Mouse (Mus musculus): Measurements from ENCODE around the gene Edar.
A peak's percentile ranks its signal among the peaks of the same experiment; 100 is the strongest.
"Not testable (repeated sequence)": the region's sequence is repeated elsewhere in the genome, so short reads cannot be mapped to it uniquely, and the experiment has no call there.

The Edar gene

GRCm38 (mm10) chr10:58675533-58675932 is at the start of gene Edar:
Edar (minus strand) TSS chr10:58675654.
- peak; percentile 91 for DNase-seq

DNA sequence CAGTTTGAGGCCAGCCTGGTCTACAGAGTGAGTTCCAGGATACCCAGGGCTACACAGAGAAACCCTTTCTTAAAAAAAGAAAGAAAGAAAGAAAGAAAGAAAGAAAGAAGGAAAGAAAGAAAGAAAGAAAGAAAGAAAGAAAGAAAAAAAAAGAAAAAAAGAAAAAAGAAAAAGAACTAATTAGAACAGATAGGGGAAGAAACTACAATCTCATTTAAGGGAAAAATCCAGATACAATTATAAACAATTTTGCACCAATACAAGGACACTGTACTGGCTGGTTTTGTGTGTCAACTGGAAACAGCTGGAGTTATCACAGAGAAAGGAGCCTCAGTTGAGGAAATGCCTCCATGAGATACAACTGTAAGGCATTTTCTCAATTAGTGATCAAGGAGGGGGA is 42.7 kb upstream of the Edar start, which contains the start of gene Gm17542:
Gene Gm17542 (minus strand): TSS at position 101 of the 400 bp plus-strand sequence.
- not testable (repeated sequence) for DNase-seq

GRCm38 (mm10) chr10:58714789-58715148 is 39.3 kb upstream of the Edar start:
- DNase-seq = no peak

- peak; percentile 6 for DNase-seq
Measured at GRCm38 (mm10) chr10:58713855-58714788, 38.7 kb upstream of the Edar start.

GRCm38 (mm10) chr10:58713225-58713624 is 37.8 kb upstream of the Edar start:
- DNase-seq = no peak

DNA sequence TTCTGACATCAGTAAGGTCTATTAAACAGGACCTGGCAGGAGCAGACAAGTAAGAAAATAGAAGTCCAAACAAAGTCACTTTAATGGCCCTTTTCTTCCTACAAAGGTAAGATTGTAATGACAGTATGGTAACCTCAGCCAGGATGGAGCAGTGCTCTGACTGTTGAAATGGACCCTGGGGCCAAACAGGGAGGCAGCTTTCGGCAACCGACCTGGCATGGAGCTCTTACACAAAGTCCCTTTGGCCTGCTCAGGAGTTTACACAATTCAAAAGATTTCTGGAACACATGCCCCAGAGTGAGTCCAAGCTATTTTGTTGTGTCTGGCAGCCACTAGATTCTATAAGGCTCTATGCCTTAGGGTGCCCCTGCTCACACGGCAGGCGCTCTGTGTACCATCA is 33.6 kb upstream of the Edar start:
- no peak for DNase-seq

DNA sequence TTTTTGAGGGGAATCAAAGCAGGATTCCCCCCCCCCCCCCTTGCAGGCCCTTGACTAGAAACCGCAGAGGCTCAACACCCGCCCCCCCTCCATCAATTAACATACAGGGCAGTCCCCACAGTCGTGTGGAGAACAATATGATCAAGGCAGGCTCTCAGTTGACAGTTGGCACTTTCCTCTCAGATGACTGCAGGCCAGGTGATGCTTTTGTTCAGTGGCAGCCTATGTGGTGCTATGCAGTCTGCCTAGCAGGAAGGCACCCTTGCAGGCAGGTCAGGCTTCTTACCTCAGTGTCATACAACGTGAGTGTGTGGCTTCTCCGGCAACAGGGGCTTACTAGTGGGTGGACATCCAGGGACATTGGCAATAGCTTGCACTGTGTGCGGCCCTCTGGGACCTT is 25.1 kb upstream of the Edar start:
- no peak for DNase-seq

DNA sequence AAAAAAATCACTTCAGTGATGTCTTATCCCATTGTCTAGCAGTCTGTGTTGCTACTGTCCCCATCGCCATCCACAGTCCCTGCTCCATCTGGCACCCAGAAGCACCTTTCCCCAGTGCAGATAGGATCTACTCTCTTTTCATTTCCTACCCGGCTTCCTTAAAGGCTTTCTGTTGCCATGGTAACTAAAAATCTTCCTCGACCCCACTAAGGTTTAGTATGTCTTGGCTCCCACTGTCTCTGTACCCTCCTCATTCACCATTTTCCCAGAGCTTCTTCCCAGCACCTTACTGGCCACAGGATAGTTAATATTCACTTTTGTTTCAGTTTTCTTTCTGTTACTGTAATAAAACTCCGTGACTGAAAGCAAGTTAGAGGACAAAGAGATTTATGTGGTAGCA is 24.7 kb upstream of the Edar start:
- no peak for DNase-seq

- no peak for DNase-seq
Measured at GRCm38 (mm10) chr10:58698955-58699354, 23.5 kb upstream of the Edar start.

DNA sequence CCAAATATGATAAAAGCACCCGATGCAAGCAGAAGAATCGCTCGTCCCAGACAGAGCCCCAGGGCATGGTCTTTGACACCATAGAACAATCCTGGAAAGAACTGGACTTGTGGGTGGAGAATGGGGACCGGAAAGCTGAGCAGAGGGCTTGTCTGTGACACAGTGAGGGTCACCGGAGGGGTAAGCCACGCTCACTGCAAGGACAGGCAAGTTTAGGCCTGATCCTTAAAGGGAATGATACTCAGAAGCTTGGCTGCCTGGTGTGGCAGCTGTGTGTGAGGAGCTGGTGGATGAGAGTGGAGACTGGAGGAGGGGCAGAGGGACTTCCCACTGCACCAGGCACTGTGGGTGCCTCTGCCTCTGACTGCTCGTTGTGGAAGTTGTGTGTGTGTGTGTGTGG is 15.6 kb upstream of the Edar start:
- DNase-seq = no peak

GRCm38 (mm10) chr10:58679298-58679697 is 3.8 kb upstream of the Edar start:
- no peak for DNase-seq

DNA sequence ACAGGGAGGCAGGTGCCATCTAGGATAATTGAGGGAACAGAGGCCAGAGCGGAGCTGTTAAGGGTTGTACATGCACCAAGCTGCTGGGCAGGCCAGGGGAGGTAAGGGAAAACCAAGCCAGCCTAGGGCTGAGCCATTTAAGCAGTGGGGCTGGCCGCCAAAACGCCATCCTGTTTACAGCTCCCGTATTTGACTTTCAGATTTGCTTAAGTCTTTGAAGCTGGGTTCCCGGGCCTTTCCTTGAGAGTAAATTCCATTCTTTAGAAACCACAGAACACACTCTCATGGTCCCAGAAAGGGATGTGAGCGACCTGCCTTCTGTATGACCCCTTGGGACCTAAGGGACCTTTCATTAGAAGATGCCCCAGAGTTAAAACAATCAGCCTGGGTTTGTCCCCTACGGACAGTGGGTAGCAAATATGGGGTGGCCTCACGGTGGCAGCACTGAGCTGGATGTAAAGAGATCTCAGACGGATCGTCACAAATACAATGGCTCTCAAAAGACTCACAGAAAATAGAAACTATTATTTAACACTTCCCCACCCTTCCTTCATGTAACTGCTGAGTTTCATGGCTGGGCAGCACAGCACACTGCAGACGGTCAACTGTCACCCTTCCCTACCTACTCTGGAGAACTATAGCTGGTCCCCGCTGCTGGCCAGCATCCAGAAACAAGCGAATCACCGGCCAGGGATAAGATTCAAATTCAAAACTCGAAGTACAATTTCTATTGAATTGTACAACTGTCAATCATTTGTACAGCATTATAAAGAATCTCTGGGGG is 2.0 kb downstream of the Edar start:
- DNase-seq = peak; percentile 91

DNA sequence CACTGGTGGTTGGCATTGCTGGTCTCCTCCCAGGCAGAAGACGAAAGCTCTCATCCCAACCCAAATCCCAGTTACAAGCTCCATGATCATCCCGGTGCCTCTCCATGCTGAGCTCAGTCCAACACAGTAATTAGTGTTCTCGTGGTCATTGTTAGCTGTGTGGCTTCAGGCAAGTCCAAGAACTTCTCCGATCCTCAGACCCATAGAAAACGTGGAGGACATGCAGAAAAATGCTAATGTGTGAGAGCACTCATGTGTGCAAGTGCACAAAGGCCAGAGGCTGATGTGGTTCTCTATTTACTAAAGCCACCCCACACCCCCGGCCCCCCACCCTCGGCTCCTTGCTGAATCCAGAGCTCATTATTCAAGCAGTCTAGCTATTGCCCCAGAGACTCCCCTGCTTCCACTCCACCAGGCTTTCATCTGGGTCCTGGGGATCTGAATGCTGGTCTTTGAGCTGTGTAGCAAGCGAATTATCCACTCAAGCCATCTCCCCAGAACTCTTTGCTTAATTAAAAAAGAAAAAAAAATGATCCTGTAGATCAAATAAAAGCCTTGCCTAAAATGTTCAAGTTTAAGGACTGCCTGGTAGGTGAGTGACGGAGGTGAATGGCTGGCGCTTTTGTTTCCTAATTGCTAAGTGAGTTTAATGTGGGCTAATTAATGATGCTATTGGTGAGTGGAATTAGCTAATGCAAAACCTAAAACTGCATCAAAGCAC is 2.7 kb downstream of the Edar start:
- no peak for DNase-seq

DNA sequence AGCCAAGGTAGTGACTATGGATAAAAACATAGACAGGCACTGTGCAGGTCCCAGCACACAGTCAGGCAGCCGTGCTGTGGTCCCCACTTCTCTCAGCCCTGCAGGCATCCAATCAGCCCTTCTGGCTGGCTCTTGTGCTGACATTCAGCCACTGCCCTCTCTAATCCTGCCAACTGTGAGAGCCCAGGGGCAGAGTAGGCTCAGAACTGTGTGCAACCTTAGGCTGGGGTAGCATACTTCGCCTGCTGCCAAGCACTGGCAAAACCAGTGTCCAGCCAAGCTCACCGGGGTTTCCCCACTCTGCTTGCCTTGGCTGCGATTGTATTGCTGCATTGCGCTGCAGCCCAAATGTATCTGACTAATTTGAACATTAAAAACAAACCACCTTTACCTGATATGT is 11.6 kb downstream of the Edar start:
- DNase-seq = no peak

DNA sequence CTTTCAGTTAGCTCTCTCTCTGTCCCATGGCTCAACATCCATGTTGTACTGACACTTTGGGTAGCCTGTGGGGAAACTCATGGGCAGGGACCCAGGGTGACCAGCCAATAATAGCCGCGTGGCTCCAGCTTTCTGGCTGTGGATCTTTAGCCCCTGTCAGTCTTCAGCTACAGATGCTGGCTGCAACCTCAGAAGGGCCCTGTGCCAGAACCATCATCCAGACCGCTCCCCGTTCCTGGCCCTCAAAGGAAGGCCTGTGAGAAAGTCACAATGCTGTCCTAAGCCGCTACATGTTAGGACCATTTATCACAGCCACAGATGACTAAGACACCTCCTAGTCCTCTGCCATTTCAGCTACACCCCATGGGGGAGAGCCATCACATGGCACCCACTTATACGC is 12.0 kb downstream of the Edar start:
- DNase-seq = peak; percentile 38

DNA sequence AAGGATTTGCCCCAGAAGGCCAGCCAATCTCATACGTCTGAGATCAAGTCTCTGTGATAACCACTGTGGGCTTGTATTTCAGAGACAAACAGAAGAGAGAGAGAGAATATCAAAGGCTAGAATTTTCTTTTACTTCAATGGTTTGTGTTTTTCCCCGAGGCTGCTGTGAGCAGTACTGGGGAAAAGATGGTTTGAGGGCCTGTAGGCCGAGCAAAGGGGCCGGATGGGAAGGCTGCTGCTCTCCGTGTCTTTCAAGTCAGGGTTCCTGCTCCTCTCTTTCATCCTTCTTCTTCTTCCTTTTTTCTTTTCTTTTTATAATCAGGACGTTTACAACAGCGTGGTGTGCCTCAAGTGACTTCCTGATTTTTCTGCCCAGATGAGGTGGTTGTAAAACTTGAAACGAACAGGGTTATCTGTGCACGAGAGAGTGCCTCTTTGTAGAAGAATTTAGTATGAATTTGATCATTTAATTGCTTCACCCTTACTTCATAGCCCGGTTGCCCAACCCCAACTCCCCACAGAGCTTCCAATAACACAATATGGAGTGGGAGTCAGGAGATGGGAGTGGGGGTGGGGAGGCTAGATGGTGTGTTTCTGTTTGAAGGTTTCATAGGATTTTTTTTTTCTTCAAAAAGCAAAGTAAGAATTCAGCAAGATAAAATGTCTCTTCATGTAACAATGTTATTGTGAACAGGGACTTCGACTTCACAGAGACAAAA is 16.0 kb downstream of the Edar start:
- DNase-seq = no peak

DNA sequence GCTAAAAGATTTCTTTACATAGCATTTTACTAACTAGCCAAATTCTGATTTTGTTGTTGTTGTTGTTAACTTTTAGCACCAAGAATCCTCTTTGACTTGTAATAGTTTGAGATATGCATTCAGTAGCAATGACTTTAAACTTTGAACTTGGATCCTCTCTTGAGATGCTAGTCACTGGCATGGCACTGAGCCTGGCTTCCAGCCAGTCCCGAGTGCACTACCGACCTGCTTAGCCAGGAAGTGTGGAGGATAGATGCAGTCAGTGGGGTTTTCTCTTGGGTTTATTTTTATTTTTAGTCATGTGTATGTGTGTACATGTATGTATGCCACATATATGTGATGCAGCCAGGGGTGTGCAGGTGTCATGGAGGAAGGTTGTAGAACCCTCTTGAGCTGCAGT is 17.7 kb downstream of the Edar start:
- no peak for DNase-seq

DNA sequence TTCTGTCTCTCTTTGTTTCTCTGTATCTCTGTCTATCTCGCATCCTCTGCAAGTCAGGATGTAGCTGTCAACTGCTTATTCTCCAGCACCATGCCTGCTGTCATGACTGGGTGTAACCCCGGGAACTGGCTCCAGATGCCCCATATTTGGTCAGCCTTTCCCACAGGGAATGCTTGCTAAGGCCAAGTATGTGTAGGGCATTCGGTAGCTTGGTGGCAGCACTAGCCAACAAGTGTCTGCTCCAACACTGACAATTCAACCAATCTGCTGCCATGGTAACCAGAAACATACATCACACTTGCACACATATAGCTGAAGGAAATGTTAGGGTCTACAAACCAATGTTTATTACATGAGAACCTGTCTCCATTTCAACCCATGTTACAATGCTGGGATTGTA is 21.8 kb downstream of the Edar start:
- DNase-seq = no peak

DNA sequence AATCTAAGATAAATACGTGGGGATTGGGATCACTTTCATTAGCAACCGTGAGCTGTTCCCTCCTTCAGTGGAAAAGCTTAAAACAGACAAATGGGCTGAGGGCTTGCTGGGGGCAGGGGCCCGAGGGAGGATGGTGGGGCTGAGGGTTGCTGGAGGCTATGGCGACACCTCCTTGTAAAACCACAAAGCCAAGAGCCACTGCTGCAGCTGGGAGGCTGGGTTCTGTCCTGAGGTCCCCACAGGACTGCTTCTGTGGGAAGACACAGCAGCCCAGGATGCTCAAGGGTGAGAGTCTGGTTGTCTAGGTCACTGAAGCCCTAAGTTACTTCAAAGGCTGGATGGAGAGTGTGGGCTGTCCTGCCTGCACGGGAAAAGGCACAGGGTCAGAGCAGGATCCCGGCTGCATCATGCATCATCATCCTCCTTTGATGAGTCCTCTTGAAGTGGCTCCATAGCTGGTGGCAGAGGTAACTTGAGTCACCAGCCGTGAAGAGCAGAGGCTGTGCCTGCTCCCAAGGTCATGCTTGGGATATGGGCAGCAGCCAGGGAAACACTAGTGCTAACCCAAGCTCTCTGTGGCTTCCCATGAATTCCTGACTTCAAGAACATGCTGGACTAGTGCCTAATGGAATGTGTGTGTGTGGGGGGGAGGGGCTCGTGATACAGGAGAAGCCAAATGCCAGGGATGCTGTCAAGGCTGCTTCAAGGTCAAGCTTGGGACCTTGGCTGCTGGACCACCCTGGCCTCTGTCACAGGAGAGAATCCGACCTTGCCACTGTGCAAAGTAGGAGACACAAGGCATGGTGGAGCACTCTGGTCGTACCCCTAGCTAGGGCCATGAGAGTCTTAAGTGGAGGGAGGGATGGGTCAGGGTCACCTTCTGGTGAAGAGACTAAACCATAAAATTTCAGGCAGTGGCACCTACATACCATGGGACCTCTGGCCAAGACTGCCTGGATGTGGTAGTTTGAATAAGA is 22.7 kb downstream of the Edar start:
- no peak for DNase-seq

- DNase-seq = no peak
Measured at GRCm38 (mm10) chr10:58652045-58652417, 23.4 kb downstream of the Edar start.

DNA sequence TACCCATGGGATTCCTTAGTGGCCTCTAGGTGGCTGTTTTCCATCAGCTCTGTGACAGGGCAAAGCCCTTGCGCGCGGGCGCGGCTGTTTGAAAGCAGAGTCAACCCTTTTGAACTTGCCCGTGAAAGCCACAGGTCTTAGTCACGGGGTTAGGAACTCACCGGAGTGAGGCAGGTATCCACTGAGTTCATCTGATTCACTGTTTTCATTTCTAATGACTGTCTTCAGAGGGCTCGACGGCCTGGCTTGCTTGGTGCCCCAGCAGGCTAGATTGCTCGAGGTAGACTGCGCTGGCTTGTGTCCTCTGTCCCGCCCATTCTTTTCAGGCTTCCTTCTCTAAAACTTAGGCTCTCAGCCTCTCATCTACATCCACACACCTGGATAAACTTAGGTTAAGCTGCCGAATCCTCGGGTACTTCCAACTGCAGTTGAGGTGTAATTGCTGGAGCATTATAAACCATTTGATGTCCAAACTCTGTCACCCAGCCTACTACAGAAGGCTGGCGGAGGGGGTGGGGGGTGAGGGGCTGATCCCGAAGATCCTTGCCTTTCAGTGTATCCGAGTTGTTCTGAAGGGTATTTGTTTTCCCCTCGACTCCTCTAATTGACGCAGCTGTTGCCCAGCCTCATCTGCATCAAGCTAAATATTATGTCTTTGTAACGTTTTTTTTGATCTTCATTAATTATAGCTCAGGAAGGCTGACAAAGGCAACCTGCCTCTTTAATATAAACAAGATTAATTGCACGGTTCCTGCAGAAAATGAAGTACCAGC is 24.0 kb downstream of the Edar start:
- peak; percentile 22 for DNase-seq
